Mouse (Mus musculus) frontal cortex, adult (tissue): Measurements from ENCODE around the gene Gm9945.

Source experiments
- ATAC-seq: cut with Nextera tagmentation; 2 replicates; pipeline ENCODE4 v1.9.2; 2017; ENCODE audit warnings: mild to moderate bottlenecking, moderate library complexity, mixed read lengths; ENCODE audit not compliant: low TSS enrichment

Gm9945 gene

DNA sequence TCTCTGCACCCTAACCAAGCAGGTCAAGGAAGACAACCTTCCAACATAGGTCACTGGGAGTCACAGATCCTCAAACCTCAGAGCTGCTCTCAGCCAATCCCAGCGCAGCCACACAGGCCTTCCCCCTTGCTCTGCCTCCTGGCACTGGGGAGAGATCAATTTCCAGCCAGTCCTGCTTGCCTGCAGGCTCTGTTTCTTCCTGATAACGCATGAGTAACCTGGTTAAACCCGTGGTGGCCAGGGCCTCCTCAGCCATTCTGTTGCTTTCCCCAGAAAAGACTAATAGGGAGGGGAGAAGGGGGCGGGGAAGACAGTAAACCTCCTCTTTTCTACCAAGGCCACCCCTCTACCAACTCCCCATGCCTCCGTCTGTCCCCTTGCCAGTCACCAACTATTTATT lies 18.2 kb upstream of the Gm9945 start:
- no peak for ATAC-seq

DNA sequence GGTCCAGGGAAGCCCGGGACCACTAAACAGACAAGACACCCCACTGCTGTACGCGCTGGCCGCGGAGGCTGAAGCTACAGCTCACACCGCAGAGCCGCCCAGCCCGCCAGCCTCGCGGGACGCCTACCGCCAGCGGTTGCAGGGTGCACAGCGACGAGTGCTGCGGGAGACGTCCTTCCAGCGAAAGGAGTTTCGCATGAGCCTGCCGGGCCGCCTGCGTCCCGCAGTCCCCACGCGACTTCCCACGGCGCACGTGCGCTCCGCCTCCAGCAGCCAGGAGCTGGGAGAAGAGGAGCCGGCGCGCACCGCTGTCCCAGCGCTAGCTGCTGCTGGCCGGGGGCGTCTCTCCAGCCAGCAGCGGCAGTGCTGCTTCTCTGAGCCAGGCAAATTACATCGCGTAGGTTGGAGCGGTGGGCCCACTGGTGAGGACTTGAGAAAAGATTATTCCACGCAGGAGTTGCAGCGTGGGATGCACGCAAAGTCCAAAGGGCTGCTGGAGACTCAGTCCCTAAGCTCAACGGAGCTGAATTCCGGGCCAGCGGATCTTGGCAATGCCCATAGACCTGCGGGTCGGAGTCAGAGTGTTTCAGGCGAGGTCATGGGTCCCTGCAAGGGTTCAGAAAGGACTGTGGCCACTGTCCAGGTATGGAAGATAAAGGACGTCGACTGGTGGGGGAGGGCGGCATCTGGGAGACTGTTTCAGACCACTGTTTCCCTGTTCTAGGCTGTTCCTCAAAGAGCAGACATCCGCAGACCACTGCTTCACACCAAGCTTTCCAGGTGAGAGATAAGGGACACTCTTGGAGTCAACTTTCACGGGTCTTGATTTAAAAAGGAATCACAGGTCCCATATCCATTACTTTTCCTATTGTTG lies 16.2 kb upstream of the Gm9945 start:
- ATAC-seq, result peak; percentile 64

DNA sequence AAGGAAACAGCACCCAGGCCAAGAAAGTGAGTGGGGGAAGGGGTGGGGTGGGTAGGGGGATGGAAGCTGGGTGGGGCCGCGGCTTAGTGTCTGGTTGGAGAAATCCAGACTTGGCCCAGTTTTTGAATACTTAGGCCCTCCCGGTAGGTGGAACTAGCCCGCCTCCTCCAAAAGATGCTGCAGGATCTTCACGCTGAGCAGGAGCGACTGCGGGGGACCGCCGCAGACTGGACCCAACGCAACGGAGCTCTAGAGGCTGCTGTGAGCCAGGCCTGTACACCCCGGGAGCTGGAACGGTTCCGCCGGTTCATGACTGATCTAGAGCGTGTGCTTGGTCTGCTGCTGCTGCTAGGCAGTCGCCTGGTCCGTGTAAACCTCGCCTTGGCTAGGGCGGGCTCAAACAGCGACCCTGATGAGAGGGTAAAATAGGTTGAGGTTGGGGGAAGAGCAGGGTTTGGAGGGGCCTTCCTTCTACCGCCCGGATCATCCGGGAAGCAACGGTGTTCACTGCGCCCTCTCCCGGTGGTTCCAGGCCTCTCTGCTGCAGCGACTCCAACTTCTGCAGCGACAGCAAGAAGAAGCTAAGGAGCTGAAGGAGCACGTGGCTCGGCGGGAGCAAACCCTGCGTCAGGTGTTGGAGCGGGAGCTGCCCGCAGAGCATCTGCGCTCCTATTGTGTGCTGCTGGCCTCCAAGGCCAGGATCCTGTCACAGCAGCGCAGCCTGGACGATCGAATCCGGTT lies 13.6 kb upstream of the Gm9945 start:
- peak; percentile 44 for ATAC-seq

DNA sequence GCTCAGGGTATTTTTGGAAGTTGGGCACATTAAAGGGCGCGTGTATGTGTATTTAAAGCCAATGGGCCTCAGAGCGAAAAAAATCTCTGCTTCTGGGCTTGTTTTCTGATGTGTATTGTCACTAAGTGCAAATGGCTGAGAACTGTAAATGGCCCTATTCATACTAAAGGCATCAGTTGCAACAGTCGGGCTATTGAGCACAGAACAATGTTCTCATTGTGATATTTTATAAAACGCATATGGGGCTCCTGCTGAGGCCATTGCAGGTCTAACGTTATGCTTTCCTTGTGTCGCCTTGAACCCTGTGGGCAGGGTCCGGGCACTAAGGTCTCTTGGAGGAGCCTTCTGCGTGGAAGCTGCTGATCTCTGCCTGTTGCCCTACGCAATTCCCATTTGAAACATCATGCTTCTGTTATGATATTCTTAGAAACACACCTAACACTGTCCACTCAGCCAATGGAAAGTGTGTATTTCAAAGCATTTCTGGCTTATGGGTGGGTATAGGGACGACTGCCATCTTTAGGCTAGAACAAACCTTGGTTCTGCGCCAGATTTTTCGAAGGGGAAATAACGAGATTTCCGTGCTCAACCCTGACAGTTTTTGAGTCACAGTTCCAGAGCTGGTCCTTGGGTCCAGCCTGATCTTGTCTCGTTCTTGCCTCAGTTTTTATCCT lies 10.5 kb upstream of the Gm9945 start:
- peak; percentile 7; the same call in 1 of the 2 replicates for ATAC-seq

DNA sequence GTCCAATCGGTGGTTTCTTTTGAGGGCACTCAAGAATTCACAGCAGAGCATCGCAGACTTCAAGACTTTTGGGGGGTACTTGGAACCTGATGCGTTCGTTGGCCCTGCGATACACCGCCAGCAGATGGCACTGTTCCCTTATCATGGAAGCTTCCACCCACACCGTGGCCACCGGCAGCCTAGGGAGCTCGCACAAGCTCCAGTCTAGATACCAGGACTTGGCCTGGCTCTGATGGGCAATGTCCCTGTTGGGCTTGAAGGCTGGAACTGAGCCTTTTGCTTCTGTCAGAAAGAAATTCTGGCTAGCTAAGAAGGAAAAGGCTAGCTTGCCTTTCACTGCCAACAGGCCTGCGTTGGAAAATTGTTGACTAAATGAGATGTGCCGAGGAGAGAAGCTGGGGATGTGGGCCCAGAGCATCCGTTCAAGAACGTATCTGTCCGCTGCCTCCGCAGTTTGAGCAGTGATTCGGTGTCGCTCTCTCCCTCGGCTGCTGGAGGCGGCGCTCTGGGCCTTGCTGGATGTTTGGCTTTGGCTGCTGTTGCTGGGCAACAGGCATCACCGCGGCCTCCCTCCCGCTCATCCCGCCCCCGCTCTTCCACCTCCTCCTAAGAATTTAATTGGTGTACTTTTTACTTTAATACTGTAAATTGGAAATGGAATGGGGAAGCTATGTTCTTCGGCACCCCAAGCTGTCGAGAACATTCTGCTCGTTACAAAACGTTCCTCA lies 9.8 kb upstream of the Gm9945 start, which contains the start of gene Gm9837:
TSS of gene Gm9837 (minus strand) at position 512 of the 728 bp plus-strand sequence.
- ATAC-seq, result peak; percentile 73

DNA sequence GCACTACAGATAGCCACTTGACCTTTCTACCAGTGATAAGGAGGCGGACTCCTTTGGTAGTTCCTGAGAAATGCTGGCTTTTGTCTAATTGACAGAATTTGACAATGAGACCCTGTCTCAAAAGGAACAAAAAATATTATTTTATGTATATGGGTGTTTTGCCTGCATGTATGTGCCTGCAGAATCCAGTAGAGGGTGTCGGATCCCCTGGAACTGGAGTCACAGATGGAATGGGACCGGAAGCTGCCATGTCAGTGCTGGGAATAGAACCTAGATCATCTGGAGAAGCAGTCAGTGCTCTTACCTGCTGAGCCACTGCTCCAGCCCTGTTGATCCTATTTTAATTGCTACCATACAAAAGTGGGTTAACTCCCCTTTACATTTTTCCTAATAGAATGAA lies 7.3 kb upstream of the Gm9945 start:
- ATAC-seq, result no peak

DNA sequence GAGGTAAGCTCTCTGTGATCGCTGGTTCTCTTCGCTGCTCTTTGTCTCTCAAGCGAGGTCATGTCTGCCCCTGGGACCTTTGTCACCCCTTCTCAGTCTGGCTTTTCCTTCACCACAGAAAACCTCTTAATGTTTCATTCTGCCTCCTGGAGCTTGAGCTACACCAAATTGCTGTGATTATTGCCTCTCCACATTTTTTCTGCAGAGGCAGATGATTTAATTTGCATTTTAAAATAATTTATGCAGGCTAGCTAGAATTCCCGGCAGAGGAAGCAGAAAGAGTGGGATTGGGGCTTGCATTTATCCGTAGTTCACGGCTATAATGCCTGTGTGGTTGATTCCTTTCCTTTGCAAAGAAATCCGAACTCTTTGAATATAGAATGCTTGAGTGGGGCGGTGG lies 4.3 kb upstream of the Gm9945 start:
- ATAC-seq, result peak; percentile 13; the same call in 1 of the 2 replicates

DNA sequence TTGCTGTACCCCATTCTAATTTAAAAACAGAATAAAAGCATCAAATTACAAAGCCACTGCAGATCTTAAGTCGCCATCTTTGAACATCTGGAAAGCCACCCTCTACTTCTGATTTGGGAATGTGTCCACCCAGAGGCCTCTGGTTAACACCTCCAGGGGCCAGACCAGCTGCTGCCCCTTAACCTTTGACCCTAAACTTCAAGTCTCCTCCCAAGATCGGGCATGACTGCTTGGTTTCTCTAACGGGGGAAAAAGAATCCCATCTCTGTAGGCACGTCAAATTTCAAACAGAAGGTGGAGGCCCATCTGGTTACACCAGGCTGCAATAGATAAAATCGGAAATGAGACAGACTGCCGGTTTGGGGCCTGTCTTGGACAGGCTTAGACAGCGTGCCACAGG lies 2.1 kb upstream of the Gm9945 start:
- ATAC-seq, result no peak

DNA sequence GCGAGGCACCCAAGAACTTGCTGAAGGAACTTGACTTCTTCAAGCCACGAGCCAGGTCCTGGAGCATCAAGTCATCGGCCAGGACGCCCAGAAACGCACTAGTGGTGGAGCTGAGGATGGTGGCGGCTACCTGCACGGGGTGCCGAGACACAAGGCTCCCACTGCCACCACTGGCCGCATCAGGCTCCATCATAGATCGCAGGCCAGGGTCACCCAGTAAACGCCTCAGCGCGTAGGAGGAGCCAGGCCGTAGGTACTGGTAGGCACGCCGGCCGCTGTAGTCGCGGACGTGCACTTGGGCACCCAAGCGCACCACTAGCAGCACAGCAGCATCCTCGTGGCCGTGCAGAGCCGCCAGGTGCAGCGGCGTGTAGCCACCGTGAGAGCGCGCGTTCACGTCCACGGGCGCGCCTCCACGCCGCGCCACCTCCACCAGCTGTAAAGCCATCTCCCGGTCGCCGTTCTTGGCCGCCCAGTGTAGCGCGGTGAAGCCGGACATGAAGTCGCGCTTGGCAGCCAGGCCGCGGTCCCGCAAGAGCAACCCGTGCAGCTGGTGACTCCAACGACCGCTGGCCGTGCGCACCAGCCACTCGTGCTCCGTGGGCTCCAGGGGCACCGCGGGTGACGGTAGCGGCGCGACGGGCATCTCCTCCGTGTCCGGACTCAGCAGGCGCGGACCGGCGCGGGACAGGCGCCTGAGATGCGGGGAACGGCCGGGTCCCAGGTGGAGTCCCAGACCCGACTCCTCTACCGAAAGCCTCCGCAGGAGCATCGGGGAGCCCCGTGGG lies 1.4 kb upstream of the Gm9945 start:
- ATAC-seq, result peak; percentile 15; the same call in 1 of the 2 replicates

DNA sequence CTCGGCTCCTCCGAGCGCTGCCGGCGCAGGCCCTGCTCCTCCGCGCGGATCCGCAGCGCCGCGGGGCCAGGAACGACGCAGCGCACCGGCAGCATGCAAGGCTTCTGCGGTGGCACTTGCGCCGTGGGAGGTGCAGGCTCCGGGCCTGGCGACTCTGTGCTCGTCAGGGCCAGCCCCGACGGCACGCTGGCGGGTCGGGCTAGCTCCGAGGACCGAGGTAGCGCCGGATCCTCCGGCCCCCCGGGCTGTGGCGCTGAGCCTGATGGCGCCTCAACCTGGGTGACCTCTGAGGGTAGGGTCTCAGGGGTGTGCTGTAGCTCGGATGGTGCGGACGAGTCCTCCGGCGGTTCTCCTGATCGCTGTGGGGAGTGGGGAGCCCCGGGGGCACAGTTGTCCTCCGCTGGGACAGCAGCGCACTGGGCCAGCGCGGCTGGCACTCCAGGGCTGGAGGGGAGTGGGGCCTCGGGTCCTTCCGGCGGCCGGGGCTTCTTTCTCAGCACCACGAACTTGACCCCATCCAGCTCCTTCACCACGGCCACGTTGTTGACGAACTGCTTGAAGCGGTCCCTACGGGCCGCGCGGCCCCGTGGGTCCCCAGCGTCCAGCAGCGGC lies 689 bp upstream of the Gm9945 start:
- peak; percentile 50 for ATAC-seq

DNA sequence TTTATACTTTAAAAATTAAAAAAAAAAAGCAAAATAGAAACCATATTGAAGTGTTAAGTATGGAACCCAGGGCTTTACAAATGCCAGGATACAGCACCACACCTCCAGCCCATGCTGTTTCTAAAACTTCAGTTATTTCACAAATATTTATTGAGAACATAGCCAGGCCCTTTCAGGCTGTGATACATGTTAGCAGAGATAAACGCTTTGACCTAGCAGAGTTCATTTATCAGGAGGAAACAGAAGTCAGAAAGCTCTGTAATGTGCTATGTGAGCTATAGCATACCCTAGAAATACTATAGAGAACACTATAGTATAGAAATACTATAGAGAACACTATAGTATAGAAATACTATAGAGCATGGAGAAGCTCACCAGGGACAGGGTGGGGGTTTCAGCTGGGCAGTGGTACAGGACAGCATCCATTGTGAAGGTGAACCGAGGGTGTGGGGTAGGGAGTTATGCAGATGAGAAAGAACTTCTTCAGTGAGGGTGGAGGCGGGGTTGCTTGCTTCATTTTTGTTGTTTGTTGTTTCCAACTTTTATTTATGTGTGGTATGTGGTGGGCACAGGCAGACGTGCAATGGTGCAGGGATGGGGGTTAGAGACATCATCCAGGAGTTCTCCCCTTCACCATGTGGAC lies 1.2 kb downstream of the Gm9945 start:
- ATAC-seq, result no peak

DNA sequence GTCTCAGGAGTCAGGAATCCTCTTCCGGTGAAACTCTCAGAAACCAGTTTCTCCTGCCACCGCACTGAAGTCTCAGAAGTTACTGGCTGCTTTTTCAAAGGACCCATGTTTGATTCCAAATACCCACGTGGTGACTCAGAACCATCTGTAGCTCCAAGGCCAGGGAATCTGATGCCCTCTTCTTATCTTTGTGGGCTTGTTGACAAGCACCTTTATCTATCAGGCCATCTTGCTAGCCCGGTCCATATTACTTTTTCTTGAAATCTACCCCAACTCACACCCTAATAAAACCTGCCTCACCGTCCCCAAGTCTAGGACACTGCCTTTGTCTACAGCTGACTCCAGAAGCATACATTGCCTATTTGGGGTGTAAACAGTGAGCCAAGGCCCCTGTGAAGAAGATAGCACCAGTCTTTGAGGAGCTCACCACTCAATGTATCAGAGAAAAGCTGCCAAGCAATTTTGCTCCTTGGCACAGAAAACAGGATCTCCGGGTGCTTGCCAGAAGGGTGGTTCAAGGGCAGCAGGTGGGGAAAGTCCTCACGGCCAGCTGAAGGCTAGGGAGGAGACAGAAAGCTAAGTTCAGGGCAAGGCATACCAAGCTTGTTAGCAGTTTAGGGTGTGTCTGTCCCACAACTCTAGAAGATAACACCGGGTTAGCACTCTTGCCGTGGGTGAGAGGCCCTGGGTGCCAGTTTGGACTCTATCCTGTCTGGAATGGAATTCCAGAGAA lies 3.4 kb downstream of the Gm9945 start:
- ATAC-seq, result no peak

DNA sequence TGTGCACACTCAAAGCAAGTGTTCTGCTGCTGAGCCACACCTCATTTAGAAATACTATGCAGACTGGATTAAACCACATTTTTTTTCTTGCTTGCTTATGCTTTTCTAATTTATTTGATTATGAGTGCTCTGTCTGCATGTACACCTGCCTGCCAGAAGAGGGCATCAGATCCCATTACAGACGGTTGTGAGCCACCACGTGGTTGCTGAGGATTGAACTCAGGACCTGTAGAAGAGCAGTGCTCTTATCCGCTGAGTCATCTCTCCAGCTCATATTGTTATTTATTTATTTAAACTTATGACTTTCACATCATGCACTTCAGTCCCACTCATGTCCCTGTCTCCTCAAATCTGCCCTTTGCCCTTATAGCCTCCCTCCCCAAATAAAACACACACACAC lies 5.8 kb downstream of the Gm9945 start:
- ATAC-seq, result no peak

DNA sequence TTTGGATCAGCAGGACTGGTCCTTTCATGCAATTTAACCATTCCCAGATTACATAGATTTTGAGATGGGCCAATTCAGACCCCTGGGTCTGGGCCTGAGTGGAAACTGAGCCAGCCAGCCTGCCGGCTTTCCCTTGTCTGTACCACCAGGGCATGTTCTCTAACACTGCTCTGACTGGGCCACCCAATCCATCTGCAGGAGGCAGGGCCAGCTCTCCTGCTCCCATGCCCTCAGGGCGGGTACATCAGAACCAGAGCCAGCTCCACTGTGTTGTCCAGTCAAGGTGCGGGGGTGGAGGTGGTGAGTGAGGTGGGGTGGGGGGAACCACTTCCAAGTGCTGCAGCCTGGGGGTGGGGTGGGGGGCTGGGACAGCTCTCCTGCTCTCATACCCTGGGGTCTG lies 6.4 kb downstream of the Gm9945 start:
- ATAC-seq, result no peak

DNA sequence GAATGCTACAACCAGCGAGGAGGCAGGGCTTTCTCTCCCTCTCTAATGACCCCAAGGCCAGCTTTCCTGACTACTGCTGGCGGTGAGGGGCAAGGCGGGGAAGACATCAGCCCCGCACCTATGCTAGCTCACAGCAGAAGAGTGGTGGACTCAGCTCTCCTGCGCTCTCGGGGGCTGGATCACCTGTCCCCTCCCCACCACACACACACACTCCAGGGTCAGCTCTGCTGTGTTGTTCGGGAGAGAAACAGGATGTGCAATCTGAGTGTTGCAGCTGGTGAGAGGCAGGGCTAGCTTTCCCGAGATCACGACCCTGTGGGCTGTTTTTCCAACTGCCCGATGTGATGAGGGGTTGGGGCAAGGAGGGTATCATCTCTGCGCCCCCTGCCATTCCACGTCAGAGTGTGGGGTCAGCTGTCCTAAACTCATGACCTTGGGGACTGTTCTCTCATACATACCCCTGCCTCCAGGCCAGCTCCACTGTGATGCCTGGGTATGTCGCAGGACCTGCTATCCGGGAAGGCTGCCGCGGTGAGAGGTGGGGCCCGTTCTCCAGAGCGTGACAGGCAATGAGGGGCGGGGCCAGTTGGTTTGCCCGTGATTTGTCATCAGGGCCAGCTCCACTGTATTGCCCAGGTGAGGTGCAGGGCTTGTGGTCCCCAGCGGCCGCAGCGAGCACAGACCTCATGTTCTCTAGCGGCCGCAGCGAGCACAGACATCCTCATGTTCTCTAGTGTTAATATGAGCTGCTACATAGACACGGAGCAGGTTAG lies 7.0 kb downstream of the Gm9945 start:
- peak; percentile 78 for ATAC-seq

DNA sequence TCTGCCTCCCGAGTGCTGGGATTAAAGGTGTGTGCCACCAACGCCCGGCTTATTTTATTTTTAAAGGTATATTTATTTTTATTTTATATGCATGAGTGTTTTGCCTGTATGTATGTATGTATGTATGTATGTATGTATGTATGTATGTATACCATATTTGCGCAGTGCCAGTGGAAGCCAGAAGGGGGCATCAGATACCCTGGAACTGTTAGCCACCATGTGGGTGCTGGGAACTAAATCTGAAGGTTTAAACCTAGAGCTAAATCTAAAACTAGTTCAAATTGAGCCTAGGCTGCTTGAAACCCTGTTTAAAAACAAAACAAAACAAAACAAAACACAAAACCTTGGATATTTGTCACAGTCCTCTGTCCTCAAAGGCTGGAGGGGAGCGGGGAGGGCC lies 9.0 kb downstream of the Gm9945 start:
- ATAC-seq, result no peak

DNA sequence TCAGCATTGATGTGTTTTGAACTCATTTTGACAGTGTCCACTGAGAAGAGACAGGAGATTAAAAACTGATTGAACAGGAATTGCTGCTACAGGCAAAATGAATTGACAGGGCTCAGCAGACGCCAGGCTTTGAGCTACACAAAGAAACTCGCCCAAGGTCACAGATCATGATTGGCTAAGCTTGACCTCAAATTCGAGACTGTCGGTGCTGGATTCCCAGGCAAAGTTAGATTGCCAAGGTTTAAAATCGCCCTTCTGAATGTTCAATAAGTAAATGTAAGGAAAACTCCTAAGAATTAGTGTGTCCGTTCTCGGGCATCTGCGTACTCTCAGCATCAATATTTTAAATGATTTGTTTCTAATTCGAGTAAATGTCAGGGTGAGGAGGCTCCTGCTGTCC lies 9.5 kb downstream of the Gm9945 start:
- no peak for ATAC-seq

DNA sequence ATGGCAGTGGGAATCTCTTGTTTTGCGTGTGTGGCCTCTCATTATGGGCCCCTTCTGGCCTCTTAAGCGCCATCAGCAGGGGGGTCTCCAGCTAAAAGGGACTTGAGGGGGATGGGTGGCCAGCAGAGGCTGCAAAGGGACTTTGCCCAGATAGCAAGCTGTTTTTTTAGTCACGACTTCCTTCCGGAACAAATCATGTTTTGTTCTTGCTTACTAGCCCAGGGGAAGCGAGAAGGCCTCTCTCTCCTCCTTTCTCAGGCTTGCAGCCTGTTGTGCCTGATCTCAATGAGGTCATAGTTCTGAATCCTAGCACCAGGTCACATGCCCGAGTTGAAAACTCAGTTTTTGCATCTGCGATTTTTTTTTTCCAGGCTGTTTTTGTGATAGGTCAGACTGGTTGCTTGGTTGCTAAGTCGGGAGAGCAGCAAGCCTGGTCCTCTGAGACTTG lies 12.0 kb downstream of the Gm9945 start:
- no peak for ATAC-seq
